Mouse (Mus musculus) cerebellum, adult 8-10 months (tissue): Measurements from ENCODE around the gene Olfr790.

Experiments used
- DNase-seq: peaks from one replicate; pipeline ENCODE4 v3.0.0; 2022

The Olfr790 gene

GRCm38 (mm10) chr10:129498192-129498591 lies at the start of gene Olfr790:
Gene Olfr790 (plus strand): TSS chr10:129498492.
- no peak for DNase-seq

- no peak for DNase-seq
These were observed 36.7 kb upstream of the Olfr790 start, which contains the start of gene Olfr787 for GRCm38 (mm10) chr10:129461562-129461961. Gene Olfr787 (plus strand): TSS chr10:129461862.

GRCm38 (mm10) chr10:129470698-129471097 lies 27.6 kb upstream of the Olfr790 start, which contains the start of gene Olfr788:
Gene Olfr788 (plus strand): TSS chr10:129470998.
- DNase-seq: no peak

GRCm38 (mm10) chr10:129473256-129473655 lies 25.0 kb upstream of the Olfr790 start:
- no peak for DNase-seq

GRCm38 (mm10) chr10:129473723-129474122 lies 24.6 kb upstream of the Olfr790 start:
- no peak for DNase-seq

- DNase-seq: no peak
These were observed 13.8 kb upstream of the Olfr790 start, which contains the start of gene Olfr789 for GRCm38 (mm10) chr10:129484452-129484851. Gene Olfr789 (plus strand): TSS chr10:129484752.

GRCm38 (mm10) chr10:129490101-129490500 lies 8.2 kb upstream of the Olfr790 start:
- DNase-seq: no peak

- DNase-seq: no peak
These were observed 23.2 kb downstream of the Olfr790 start, which contains the start of gene Olfr791 for GRCm38 (mm10) chr10:129521492-129521891. Gene Olfr791 (plus strand): TSS chr10:129521792.

- DNase-seq: no peak
These were observed 40.6 kb downstream of the Olfr790 start, which contains the start of gene Olfr792 for GRCm38 (mm10) chr10:129538862-129539261. Gene Olfr792 (plus strand): TSS chr10:129539162.

GRCm38 (mm10) chr10:129549354-129549753 lies 51.1 kb downstream of the Olfr790 start:
- no peak for DNase-seq
